Mouse (Mus musculus) hindbrain, postnatal 0 days (tissue): ENCODE data around the gene Cnga1. TPM values are rescaled to one million over a fixed set of nuclear protein-coding genes. Genes with fewer than 3 reads are reported as not detected.
"Not testable (repeated sequence)": the region's sequence is repeated elsewhere in the genome, so short reads cannot be mapped to it uniquely, and the experiment has no call there.

Experiments used
- ATAC-seq: fragments of 200-750 bp; cut with Nextera tagmentation; 2 replicates; pipeline ENCODE4 v1.8.0; 2017; ENCODE audit warnings: mild to moderate bottlenecking, moderate TSS enrichment, moderate library complexity
- DNase-seq: peaks from one replicate; pipeline ENCODE4 v3.0.0-alpha.2; 2015; ENCODE audit warnings: low spot score
- H3K27ac ChIP-seq: fragments of 300-500 bp; sonication (generic); 2 replicates; pipeline ENCODE4 v1.5.1; 2014; ENCODE audit warnings: mild to moderate bottlenecking
- H3K27me3 ChIP-seq: fragments of 300-500 bp; sonication (generic); 2 replicates; pipeline ENCODE4 v1.6.1; 2014; ENCODE audit warnings: low read length, mixed read lengths; ENCODE audit not compliant: insufficient read depth
- H3K36me3 ChIP-seq: fragments of 300-500 bp; sonication (generic); 2 replicates; pipeline ENCODE4 v1.6.1; 2014; ENCODE audit warnings: low read length, mixed read lengths; ENCODE audit not compliant: insufficient read depth
- H3K4me1 ChIP-seq: fragments of 300-500 bp; sonication (generic); 2 replicates; pipeline ENCODE4 v1.6.1; 2014; ENCODE audit warnings: antibody characterized with exemption, low read length, mixed read lengths; ENCODE audit not compliant: insufficient read depth
- H3K4me2 ChIP-seq: fragments of 300-500 bp; sonication (generic); 2 replicates; pipeline ENCODE4 v1.6.1; 2014; ENCODE audit warnings: low read depth, mild to moderate bottlenecking, low read length, moderate library complexity, mixed read lengths
- H3K4me3 ChIP-seq: fragments of 300-500 bp; sonication (generic); 2 replicates; pipeline ENCODE4 v1.5.1; 2014; ENCODE audit warnings: low read length
- H3K9ac ChIP-seq: fragments of 300-500 bp; sonication (generic); replicated peaks from 2 replicates; pipeline ENCODE4 v1.6.1; 2014; ENCODE audit warnings: mild to moderate bottlenecking, low read length, moderate library complexity, mixed read lengths
- H3K9me3 ChIP-seq: fragments of 300-500 bp; sonication (generic); 2 replicates; pipeline ENCODE4 v1.6.1; 2016; ENCODE audit warnings: low read length, mixed read lengths
- CTCF ChIP-seq: IDR thresholded peaks from 2 replicates; pipeline ENCODE4 v1.5.1; 2016; ENCODE audit warnings: antibody characterized with exemption, control low read depth, low read depth
- WGBS: fragments of 180-500 bp; shearing (Covaris S2); extraction: QIAGEN DNeasy Blood & Tissue Kit; methylation state at CpG from one replicate; pipeline ENCODE4 v1.1.7; 2014; 5-methylcytosine and 5-hydroxymethylcytosine counted together
- polyA plus RNA-seq: library from polyadenylated mRNA; unstranded; fragments of >200 nt; fragmentation: Nextera tagmentation; extraction: Ambion mirVana; gene quantifications from 2 replicates; pipeline ENCODE4 v1.2.1, GENCODE M21; 2015
- total RNA-seq: library from RNA; depleted of rRNA; stranded (reverse); fragments of >200 nt; gene quantifications from 2 replicates; pipeline ENCODE4 v1.2.3, GENCODE M21; 2014

Cnga1 gene
- total and polyA plus RNA-seq, 2 experiments from 2014 or later: not detected

DNA sequence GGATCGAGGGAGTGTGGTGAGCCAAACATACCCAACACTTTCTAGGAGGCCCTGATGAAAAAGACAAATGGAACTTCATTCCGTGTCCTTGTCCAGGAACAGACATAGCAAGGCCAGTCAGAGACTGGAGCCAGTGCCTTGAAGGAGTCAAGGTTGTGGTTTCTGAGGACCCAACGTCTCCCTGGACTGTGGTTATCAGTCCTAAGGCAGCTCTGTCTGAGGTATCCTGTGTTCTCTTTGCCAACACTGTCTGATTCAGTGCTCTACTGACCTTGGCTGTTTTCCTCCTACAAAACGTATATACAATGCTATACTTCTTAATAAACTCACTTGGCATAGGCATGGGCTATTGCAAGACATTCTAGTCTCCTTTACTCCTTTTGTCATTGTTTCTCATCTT lies 26.7 kb downstream of the Cnga1 start:
- no peak overlapping the region for H3K9ac ChIP-seq
- H3K27ac ChIP-seq: no peak overlapping the region
- 88% methylated on average over 4 of the region's 4 CpGs for WGBS
- H3K4me2 ChIP-seq: no peak overlapping the region
- no peak for ATAC-seq
- H3K4me1 ChIP-seq: no peaks in the 10 kb centered on the region
- no peak for TF ChIP-seq CTCF
- DNase-seq: no peak
- no peaks in the 10 kb centered on the region for H3K27me3 ChIP-seq
- H3K9me3 ChIP-seq: no peaks in the 10 kb centered on the region
- no peaks in the 10 kb centered on the region for H3K36me3 ChIP-seq
- H3K4me3 ChIP-seq: no peak overlapping the region

DNA sequence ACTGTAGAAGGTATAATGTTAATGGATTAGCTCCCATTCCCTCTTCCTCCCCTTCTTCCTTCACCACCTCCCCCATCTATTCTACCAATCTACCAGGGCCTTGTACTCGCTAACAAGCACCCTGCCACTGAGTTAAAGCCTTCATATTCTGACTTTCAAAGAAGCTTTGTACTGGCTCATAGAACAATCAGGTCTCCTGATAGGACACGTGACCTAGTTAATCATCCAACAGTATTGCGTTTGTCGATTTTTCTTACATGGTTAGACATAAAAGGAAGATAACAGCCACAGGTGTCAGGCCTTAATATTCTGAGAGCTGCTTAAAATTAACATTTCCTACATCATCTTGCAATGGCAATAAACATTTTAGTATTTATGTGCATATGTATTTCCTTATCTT lies 40.9 kb downstream of the Cnga1 start:
- no peak for ATAC-seq
- H3K4me3 ChIP-seq: no peak overlapping the region
- TF ChIP-seq CTCF: no peak
- no peaks in the 10 kb centered on the region for H3K9me3 ChIP-seq
- H3K27ac ChIP-seq: no peak overlapping the region
- no peaks in the 10 kb centered on the region for H3K4me1 ChIP-seq
- no peak for DNase-seq
- no peaks in the 10 kb centered on the region for H3K36me3 ChIP-seq
- no peaks in the 10 kb centered on the region for H3K27me3 ChIP-seq
- no peak overlapping the region for H3K4me2 ChIP-seq
- H3K9ac ChIP-seq: no peak overlapping the region
- 95% methylated on average over 4 of the region's 4 CpGs for whole genome bisulfite sequencing

DNA sequence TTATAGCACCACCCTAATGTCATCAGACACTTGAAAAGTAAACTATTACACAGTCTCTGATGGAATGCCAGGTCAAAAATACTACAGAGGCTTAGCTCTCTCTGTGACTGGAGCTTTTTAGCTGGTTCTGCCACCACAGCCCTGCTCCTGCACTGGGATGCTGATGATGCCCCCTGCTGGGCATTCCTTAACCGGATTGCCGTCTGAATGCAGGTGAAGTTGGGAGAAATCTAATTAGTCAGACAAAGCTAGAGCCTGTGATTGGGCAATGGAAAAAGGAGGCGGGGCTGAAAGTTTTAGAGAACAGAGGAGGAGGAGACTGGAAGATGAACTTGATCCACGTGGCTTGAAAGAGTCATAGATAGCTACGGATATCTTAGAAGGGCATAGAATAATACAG lies 43.1 kb downstream of the Cnga1 start:
- Histone ChIP-seq H3K4me2 (no peak overlapping the region), H3K36me3 (no peaks in the 10 kb centered on the region), H3K27ac (no peak overlapping the region), H3K9ac (no peak overlapping the region), H3K4me3 (no peak overlapping the region), H3K9me3 (no peaks in the 10 kb centered on the region), H3K27me3 (no peaks in the 10 kb centered on the region), H3K4me1 (no peaks in the 10 kb centered on the region)
- DNase-seq (peak; percentile 39), ATAC-seq (no peak)
- 11% methylated on average over 5 of the region's 5 CpGs for WGBS
- TF ChIP-seq CTCF: peak; percentile 45

DNA sequence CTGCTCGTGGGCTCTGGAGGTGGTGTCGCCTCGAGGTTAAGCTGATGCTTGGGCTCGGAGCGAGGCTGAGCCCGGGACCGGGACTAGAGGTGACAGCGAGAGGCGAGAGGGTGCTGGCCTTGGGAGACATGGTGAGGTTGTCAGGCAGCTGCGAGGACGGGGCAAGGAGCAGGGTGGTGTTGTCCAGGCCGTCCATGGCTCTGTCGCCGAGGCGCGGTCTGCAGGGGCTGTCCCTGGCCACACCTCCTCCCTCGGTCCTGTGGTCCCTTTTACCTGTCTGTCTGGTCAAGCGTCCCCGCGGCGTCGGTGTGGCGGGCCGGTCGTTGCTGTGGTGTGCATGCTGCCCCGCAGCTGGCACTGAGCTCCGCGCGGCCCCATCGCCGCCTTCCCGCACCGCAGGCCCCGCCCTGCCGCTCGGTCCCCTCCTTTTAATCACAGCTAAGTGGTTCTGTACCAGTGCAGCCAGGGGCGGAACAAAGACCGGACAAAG lies 56.8 kb downstream of the Cnga1 start, which contains the start of gene Gm5868:
TSS of gene Gm5868 (minus strand) at position 360 of the 490 bp plus-strand sequence.
- H3K9ac ChIP-seq: no peak within 1 kb of the TSS
- peak; percentile 81 for ATAC-seq
- no peaks in the 10 kb centered on the region for H3K9me3 ChIP-seq
- TF ChIP-seq CTCF: no peak
- no peaks in the 10 kb centered on the region; the same call in 1 of the 2 replicates for H3K4me1 ChIP-seq
- H3K36me3 ChIP-seq: no peaks in the 10 kb centered on the region
- H3K27ac ChIP-seq: no peak within 1 kb of the TSS
- WGBS: 3% methylated on average over 38 of the region's 38 CpGs
- H3K4me3 ChIP-seq: peak within 1 kb of the TSS; percentile 34
- no peaks in the 10 kb centered on the region for H3K27me3 ChIP-seq
- peak; percentile 4 for DNase-seq
- peak within 1 kb of the TSS; percentile 56 for H3K4me2 ChIP-seq

DNA sequence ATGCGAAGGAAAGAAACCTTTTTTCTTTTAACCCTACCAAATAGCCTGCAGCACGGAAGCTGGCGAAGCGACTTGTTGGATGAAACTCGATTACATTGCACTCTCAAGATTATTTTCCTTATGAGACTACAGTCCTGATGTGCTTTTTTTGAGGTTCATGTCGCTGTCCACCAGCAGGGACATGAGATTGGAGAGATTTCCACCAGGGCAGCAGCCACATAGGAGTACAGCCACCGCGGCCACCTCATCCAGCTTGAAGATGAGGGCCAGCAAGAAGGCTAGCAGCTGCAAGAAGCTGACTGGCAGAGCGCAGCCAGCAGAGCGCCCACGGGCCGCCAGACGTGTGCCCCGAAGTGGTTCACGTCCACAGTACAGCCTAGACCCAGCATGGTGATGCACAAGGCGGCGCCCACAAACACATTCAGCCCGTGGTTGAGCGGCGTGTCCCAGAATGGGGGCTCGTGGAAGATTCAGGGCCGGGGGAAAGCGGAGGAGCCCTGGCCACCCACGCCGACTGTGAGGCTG lies 57.3 kb downstream of the Cnga1 start:
- Histone ChIP-seq H3K4me2 (peak overlapping the region; percentile 56), H3K4me3 (peak overlapping the region; percentile 34)
- not testable (repeated sequence) for H3K9ac ChIP-seq, H3K27me3 ChIP-seq, H3K9me3 ChIP-seq, H3K4me1 ChIP-seq, H3K27ac ChIP-seq, H3K36me3 ChIP-seq
- ATAC-seq: peak; percentile 73
- 42% methylated on average over 25 of the region's 25 CpGs for WGBS
- DNase-seq: peak; percentile 2

DNA sequence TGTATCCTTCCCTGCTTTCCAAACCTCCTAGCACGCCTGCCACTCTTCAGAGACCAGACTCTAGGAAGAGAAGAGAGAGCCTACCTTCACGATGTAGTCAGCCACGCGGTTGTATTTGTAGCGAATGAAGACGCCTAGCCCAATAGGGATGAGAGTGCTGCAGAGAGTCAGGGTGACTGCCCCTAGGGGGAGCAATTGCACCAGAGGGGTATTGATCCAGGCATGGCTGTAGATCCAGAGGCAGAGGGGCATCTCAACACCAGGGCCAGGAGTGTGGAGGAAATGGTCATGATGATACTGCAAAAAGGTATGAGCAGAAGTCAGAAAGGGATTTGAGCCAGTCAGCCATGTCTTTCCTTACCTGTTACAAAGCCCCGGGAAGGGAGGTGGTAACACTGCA lies 58.0 kb downstream of the Cnga1 start:
- not testable (repeated sequence) for H3K9me3 ChIP-seq, H3K27ac ChIP-seq, H3K9ac ChIP-seq, ATAC-seq, H3K36me3 ChIP-seq, H3K27me3 ChIP-seq, H3K4me1 ChIP-seq, H3K4me2 ChIP-seq, H3K4me3 ChIP-seq, DNase-seq
- 58% methylated on average over 7 of the region's 7 CpGs for WGBS

DNA sequence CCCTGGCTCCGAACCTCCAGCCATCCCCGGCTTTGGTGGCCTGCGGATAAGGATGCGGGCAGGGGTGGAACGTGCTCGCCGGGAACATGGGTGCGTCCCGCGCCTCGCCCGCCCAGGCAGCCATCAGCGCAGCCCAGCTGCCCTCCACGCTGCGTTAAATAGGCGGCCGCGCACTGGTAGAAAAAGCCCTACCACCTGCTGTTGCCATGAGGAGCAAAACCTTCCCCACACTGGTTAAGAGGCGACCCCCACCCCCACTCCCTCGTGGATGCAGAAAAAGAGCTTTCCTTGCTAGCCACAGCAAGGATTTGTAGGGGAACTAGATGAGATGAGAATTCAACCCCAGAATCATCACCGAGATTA lies 63.1 kb downstream of the Cnga1 start, which contains the start of gene Zar1:
TSS of gene Zar1 (minus strand) at position 285 of the 363 bp plus-strand sequence.
- not testable (repeated sequence) for H3K9me3 ChIP-seq, H3K4me1 ChIP-seq, DNase-seq, H3K27me3 ChIP-seq, H3K27ac ChIP-seq, H3K36me3 ChIP-seq
- peak within 1 kb of the TSS; percentile 53 for H3K4me2 ChIP-seq
- 9% methylated on average over 17 of the region's 21 CpGs for WGBS
- peak within 1 kb of the TSS; percentile 36 for H3K4me3 ChIP-seq
- peak within 1 kb of the TSS; percentile 40; the same call in 1 of the 2 replicates for H3K9ac ChIP-seq
- ATAC-seq: peak; percentile 55

DNA sequence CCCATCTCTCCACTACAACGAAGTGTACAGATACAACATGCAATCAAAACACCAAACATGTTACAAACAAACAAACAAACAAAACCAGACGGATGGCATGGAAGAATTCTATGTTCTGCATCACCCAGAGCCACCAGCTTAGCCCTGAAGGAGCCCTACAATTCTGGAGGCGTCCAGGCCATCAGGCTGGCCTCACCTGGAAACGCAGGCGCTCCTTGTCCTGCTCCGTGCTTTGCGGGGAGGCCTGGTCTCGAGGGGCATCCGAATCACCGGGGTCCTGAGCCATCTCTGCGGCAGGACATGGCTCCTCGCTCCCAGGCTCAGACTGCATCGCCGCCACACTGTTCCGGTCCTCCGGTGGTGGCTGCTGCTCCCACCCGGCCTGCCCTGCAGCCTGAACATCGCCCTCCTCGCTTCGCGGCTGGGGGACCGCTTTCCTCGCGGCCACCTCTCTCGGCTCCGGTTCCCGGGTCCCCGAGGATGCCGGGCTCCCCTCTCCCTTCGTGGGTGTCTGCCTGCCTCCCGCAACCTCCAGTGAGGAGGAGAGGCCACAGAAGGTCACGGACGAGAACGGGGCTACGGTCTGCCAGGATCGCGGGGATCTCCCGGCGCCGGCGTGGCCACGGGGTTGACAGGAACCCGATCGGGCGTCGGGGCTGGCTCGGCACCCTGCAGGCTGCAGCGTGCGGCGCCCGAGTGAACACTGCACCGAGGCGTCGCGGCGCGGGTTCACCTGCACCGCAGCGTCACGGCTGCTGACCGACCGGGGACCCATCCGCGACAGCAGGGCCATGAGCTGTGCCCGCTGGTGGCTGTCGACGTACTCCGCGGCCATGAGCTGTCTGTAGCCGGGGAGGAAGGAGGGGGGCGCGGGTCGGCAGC lies 63.7 kb downstream of the Cnga1 start:
- peak; percentile 82 for ATAC-seq
- peak; percentile 5 for DNase-seq
- Histone ChIP-seq H3K9ac (peak overlapping the region; percentile 40; the same call in 1 of the 2 replicates), H3K4me3 (peak overlapping the region; percentile 36), H3K4me2 (peak overlapping the region; percentile 53)
- H3K27me3 ChIP-seq, H3K9me3 ChIP-seq, H3K4me1 ChIP-seq, H3K36me3 ChIP-seq, H3K27ac ChIP-seq: not testable (repeated sequence)
- 5% methylated on average over 54 of the region's 73 CpGs for WGBS

DNA sequence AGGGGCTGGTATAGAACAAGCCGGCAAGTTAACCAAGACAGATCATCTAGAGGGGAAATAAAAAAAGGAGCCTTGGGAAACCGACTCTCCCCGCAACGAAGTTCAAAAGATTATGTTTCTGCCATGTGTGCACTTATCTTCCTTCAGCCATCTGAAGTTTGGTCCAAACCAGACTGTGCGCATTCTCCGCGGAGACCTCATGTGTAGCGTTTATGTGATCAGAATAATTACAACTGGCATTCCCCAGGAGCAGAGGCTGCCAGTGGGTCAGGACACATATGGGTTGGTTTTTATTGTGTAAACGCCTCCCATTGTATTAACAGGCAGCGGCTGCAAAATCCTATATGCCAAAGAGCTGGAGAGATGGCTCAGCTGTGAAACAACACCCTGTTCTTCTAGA lies 64.5 kb downstream of the Cnga1 start:
- H3K36me3 ChIP-seq, H3K4me2 ChIP-seq, H3K27ac ChIP-seq, H3K9ac ChIP-seq, ATAC-seq, H3K9me3 ChIP-seq, H3K27me3 ChIP-seq, H3K4me3 ChIP-seq, H3K4me1 ChIP-seq: not testable (repeated sequence)
- 25% methylated on average over 10 of the region's 10 CpGs for WGBS
- DNase-seq: peak; percentile 20
